Mouse (Mus musculus): ENCODE results near the gene Pacs2. TPM values are rescaled to one million over a fixed set of nuclear protein-coding genes. Genes with fewer than 3 reads are reported as not detected.

Gene Pacs2
- polyA plus RNA-seq, 1 experiment: 89.3 TPM

- TF ChIP-seq MYOG (IDR thresholded peaks at IDR 0.05; ENCODE audit: control insufficient read depth in 1 of 3, insufficient read depth in 1 of 3, insufficient read length in 2 of 3, low read depth in 2 of 3) (peak in 1 of 3 experiments; percentile 34), REST (IDR thresholded peaks at IDR 0.05; ENCODE audit: insufficient read depth, insufficient read length) (no peak), SRF (IDR thresholded peaks at IDR 0.05; ENCODE audit: control insufficient read depth, insufficient read length, low read depth) (peak; percentile 83), POLR2AphosphoS2 (IDR thresholded peaks at IDR 0.05; ENCODE audit: insufficient read length, low read depth) (peak; percentile 64), USF1 (IDR thresholded peaks at IDR 0.05; ENCODE audit: low read depth) (no peak), MYOD1 (IDR thresholded peaks at IDR 0.05; ENCODE audit: control insufficient read depth in 1 of 3, insufficient read length in 2 of 3, low read depth in 2 of 3) (peak in 1 of 3 experiments; percentile 46), E2F4 (IDR thresholded peaks at IDR 0.05; ENCODE audit: insufficient read depth) (peak; percentile 5), POLR2A (IDR thresholded peaks at IDR 0.05; ENCODE audit: insufficient read length, low read depth) (peak; percentile 81), TCF3 (IDR thresholded peaks at IDR 0.05; ENCODE audit: insufficient read length, low read depth) (no peak)
- no peaks in the 10 kb centered on the region for H3K36me3 ChIP-seq (ENCODE audit: control insufficient read depth, insufficient read depth)
- H3K4me3 ChIP-seq: peak within 1 kb of the TSS; percentile 51
- peak within 1 kb of the TSS; percentile 98 for H3K4me2 ChIP-seq (ENCODE audit: low read depth)
- peaks cover 45% of the 10 kb centered on the region for H3K79me2 ChIP-seq (ENCODE audit: control insufficient read depth, insufficient read depth)
- H3ac ChIP-seq (ENCODE audit: control insufficient read depth, insufficient read length): peak within 1 kb of the TSS; percentile 74
- H3K27me3 ChIP-seq (ENCODE audit: control insufficient read depth, insufficient read depth, insufficient read length): no peaks in the 10 kb centered on the region
Observed at GRCm38 (mm10) chr12:113000294-113001132, 13.8 kb upstream of the Pacs2 start, which contains the start of gene Brf1. TSS of gene Brf1 (minus strand) at chr12:113000704.

GRCm38 (mm10) chr12:113001133-113001474, 13.2 kb upstream of the Pacs2 start:
- no peak for TF ChIP-seq MAX (IDR thresholded peaks at IDR 0.05; ENCODE audit: low read depth)
- peak; percentile 55 for TF ChIP-seq POLR2A (IDR thresholded peaks at IDR 0.05; ENCODE audit: insufficient read length, low read depth)
- Histone ChIP-seq H3ac (ENCODE audit: control insufficient read depth, insufficient read length) (peak overlapping the region; percentile 74), H3K4me3 (peak overlapping the region; percentile 51), H3K79me2 (ENCODE audit: control insufficient read depth, insufficient read depth) (peaks cover 40% of the 10 kb centered on the region), H3K27me3 (ENCODE audit: control insufficient read depth, insufficient read depth, insufficient read length) (no peaks in the 10 kb centered on the region), H3K4me2 (ENCODE audit: low read depth) (peak overlapping the region; percentile 98), H3K36me3 (ENCODE audit: control insufficient read depth, insufficient read depth) (no peaks in the 10 kb centered on the region)

GRCm38 (mm10) chr12:113002667-113003066, 11.6 kb upstream of the Pacs2 start:
- Histone ChIP-seq H3K4me2 (ENCODE audit: low read depth) (no peak overlapping the region), H3ac (ENCODE audit: control insufficient read depth, insufficient read length) (no peak overlapping the region), H3K79me2 (ENCODE audit: control insufficient read depth, insufficient read depth) (peaks cover 24% of the 10 kb centered on the region), H3K36me3 (ENCODE audit: control insufficient read depth, insufficient read depth) (no peaks in the 10 kb centered on the region), H3K4me3 (no peak overlapping the region), H3K27me3 (ENCODE audit: control insufficient read depth, insufficient read depth, insufficient read length) (no peaks in the 10 kb centered on the region)
- TF ChIP-seq REST (IDR thresholded peaks at IDR 0.05; ENCODE audit: insufficient read depth, insufficient read length) (no peak), SRF (IDR thresholded peaks at IDR 0.05; ENCODE audit: control insufficient read depth, insufficient read length, low read depth) (no peak), TCF3 (IDR thresholded peaks at IDR 0.05; ENCODE audit: insufficient read length, low read depth) (no peak), USF1 (IDR thresholded peaks at IDR 0.05; ENCODE audit: low read depth) (no peak), POLR2AphosphoS2 (IDR thresholded peaks at IDR 0.05; ENCODE audit: insufficient read length, low read depth) (no peak), TCF12 (IDR thresholded peaks at IDR 0.05; ENCODE audit: insufficient read depth, poor library complexity, severe bottlenecking) (no peak), POLR2A (IDR thresholded peaks at IDR 0.05; ENCODE audit: insufficient read length, low read depth) (no peak), MYOG (IDR thresholded peaks at IDR 0.05; ENCODE audit: control insufficient read depth in 1 of 3, insufficient read depth in 1 of 3, insufficient read length in 2 of 3, low read depth in 2 of 3) (no peak), MYOD1 (IDR thresholded peaks at IDR 0.05; ENCODE audit: control insufficient read depth in 1 of 3, insufficient read length in 2 of 3, low read depth in 2 of 3) (no peak), CEBPB (IDR thresholded peaks at IDR 0.05; ENCODE audit: insufficient read depth, poor library complexity, severe bottlenecking) (no peak)

GRCm38 (mm10) chr12:113004011-113004410, 10.3 kb upstream of the Pacs2 start:
- no peak overlapping the region for H3ac ChIP-seq (ENCODE audit: control insufficient read depth, insufficient read length)
- no peak overlapping the region for H3K4me3 ChIP-seq
- H3K36me3 ChIP-seq (ENCODE audit: control insufficient read depth, insufficient read depth): no peaks in the 10 kb centered on the region
- H3K4me2 ChIP-seq (ENCODE audit: low read depth): no peak overlapping the region
- TF ChIP-seq SRF (IDR thresholded peaks at IDR 0.05; ENCODE audit: control insufficient read depth, insufficient read length, low read depth) (no peak), POLR2A (IDR thresholded peaks at IDR 0.05; ENCODE audit: insufficient read length, low read depth) (no peak), POLR2AphosphoS2 (IDR thresholded peaks at IDR 0.05; ENCODE audit: insufficient read length, low read depth) (no peak), USF1 (IDR thresholded peaks at IDR 0.05; ENCODE audit: low read depth) (no peak), REST (IDR thresholded peaks at IDR 0.05; ENCODE audit: insufficient read depth, insufficient read length) (no peak), TCF3 (IDR thresholded peaks at IDR 0.05; ENCODE audit: insufficient read length, low read depth) (no peak), MYOG (IDR thresholded peaks at IDR 0.05; ENCODE audit: control insufficient read depth in 1 of 3, insufficient read depth in 1 of 3, insufficient read length in 2 of 3, low read depth in 2 of 3) (no peak), MAX (IDR thresholded peaks at IDR 0.05; ENCODE audit: low read depth) (no peak), CEBPB (IDR thresholded peaks at IDR 0.05; ENCODE audit: insufficient read depth, poor library complexity, severe bottlenecking) (no peak), E2F4 (IDR thresholded peaks at IDR 0.05; ENCODE audit: insufficient read depth) (no peak), MYOD1 (IDR thresholded peaks at IDR 0.05; ENCODE audit: control insufficient read depth in 1 of 3, insufficient read length in 2 of 3, low read depth in 2 of 3) (no peak), TCF12 (IDR thresholded peaks at IDR 0.05; ENCODE audit: insufficient read depth, poor library complexity, severe bottlenecking) (no peak)
- no peaks in the 10 kb centered on the region for H3K27me3 ChIP-seq (ENCODE audit: control insufficient read depth, insufficient read depth, insufficient read length)
- peaks cover 10% of the 10 kb centered on the region for H3K79me2 ChIP-seq (ENCODE audit: control insufficient read depth, insufficient read depth)

- H3K27me3 ChIP-seq (ENCODE audit: control insufficient read depth, insufficient read depth, insufficient read length): no peaks in the 10 kb centered on the region
- no peak overlapping the region for H3ac ChIP-seq (ENCODE audit: control insufficient read depth, insufficient read length)
- TF ChIP-seq POLR2AphosphoS2 (IDR thresholded peaks at IDR 0.05; ENCODE audit: insufficient read length, low read depth) (no peak), SRF (IDR thresholded peaks at IDR 0.05; ENCODE audit: control insufficient read depth, insufficient read length, low read depth) (no peak), CEBPB (IDR thresholded peaks at IDR 0.05; ENCODE audit: insufficient read depth, poor library complexity, severe bottlenecking) (no peak), POLR2A (IDR thresholded peaks at IDR 0.05; ENCODE audit: insufficient read length, low read depth) (no peak), TCF3 (IDR thresholded peaks at IDR 0.05; ENCODE audit: insufficient read length, low read depth) (no peak), E2F4 (IDR thresholded peaks at IDR 0.05; ENCODE audit: insufficient read depth) (no peak), REST (IDR thresholded peaks at IDR 0.05; ENCODE audit: insufficient read depth, insufficient read length) (no peak), MYOG (IDR thresholded peaks at IDR 0.05; ENCODE audit: control insufficient read depth in 1 of 3, insufficient read depth in 1 of 3, insufficient read length in 2 of 3, low read depth in 2 of 3) (no peak)
- no peaks in the 10 kb centered on the region for H3K36me3 ChIP-seq (ENCODE audit: control insufficient read depth, insufficient read depth)
- no peak overlapping the region for H3K4me3 ChIP-seq
- no peak overlapping the region for H3K4me2 ChIP-seq (ENCODE audit: low read depth)
- peaks cover under 1% of the 10 kb centered on the region for H3K79me2 ChIP-seq (ENCODE audit: control insufficient read depth, insufficient read depth)
Observed at GRCm38 (mm10) chr12:113004993-113005392, 9.3 kb upstream of the Pacs2 start.
